Mouse (Mus musculus) stomach, embryonic 14.5 days (tissue): ENCODE data around the gene Klhl6. TPM values are rescaled to one million over a fixed set of nuclear protein-coding genes. Genes with fewer than 3 reads are reported as not detected.

Source experiments
- ATAC-seq: fragments of 200-750 bp; cut with Nextera tagmentation; 2 replicates; pipeline ENCODE4 v1.8.0; 2017; ENCODE audit warnings: low read depth, moderate TSS enrichment; ENCODE audit not compliant: insufficient number of reproducible peaks, insufficient read depth, low FRiP score
- H3K27ac ChIP-seq: fragments of 300-500 bp; sonication (generic); 2 replicates; pipeline ENCODE4 v1.5.1; 2014; ENCODE audit warnings: mild to moderate bottlenecking, low read length, moderate library complexity, mixed read lengths
- H3K27me3 ChIP-seq: fragments of 300-500 bp; sonication (generic); 2 replicates; pipeline ENCODE4 v1.6.1; 2014; ENCODE audit warnings: low read length, control low read depth, mixed read lengths; ENCODE audit not compliant: control insufficient read depth, insufficient read depth
- H3K36me3 ChIP-seq: fragments of 300-500 bp; sonication (generic); 2 replicates; pipeline ENCODE4 v1.6.1; 2014; ENCODE audit warnings: mild to moderate bottlenecking, control low read depth, low read length, moderate library complexity, mixed read lengths; ENCODE audit not compliant: control insufficient read depth, insufficient read depth
- H3K4me1 ChIP-seq: fragments of 300-500 bp; sonication (generic); 2 replicates; pipeline ENCODE4 v1.6.1; 2014; ENCODE audit warnings: low read length, control low read depth, mixed read lengths; ENCODE audit not compliant: control insufficient read depth, insufficient read depth
- H3K4me2 ChIP-seq: fragments of 300-500 bp; sonication (generic); replicated peaks from 2 replicates; pipeline ENCODE4 v1.6.1; 2014; ENCODE audit warnings: low read depth, low read length, control low read depth
- H3K4me3 ChIP-seq: fragments of 300-500 bp; sonication (generic); 2 replicates; pipeline ENCODE4 v1.5.1; 2014; ENCODE audit warnings: low read depth, low read length, control low read depth
- H3K9ac ChIP-seq: fragments of 300-500 bp; sonication (generic); replicated peaks from 2 replicates; pipeline ENCODE4 v1.6.1; 2014; ENCODE audit warnings: low read depth, mild to moderate bottlenecking, control low read depth, low read length, moderate library complexity, mixed read lengths
- H3K9me3 ChIP-seq: fragments of 300-500 bp; sonication (generic); 2 replicates; pipeline ENCODE4 v1.6.1; 2016; ENCODE audit warnings: low read depth, low read length, control low read depth; ENCODE audit not compliant: control insufficient read depth
- WGBS: fragments of 180-500 bp; shearing (Covaris S2); extraction: QIAGEN DNeasy Blood & Tissue Kit; methylation state at CpG from one replicate; pipeline ENCODE4 v1.1.7; 2014; 5-methylcytosine and 5-hydroxymethylcytosine counted together
- polyA plus RNA-seq: library from polyadenylated mRNA; unstranded; fragments of >200 nt; fragmentation: Nextera tagmentation; extraction: Ambion mirVana; gene quantifications from 2 replicates; pipeline ENCODE4 v1.2.1, GENCODE M21; 2014

The Klhl6 gene
- polyA plus RNA-seq, 1 experiment from 2014 or later = 7.7 TPM

- no peaks in the 10 kb centered on the region for H3K27me3 ChIP-seq
- no peaks in the 10 kb centered on the region for H3K36me3 ChIP-seq
- H3K4me3 ChIP-seq = no peak overlapping the region
- WGBS = 68% methylated on average over 5 of the region's 5 CpGs
- no peaks in the 10 kb centered on the region; the same call in 1 of the 2 replicates for H3K9me3 ChIP-seq
- no peak for ATAC-seq
- no peaks in the 10 kb centered on the region for H3K4me1 ChIP-seq
- H3K9ac ChIP-seq = no peak overlapping the region
- H3K27ac ChIP-seq = no peak overlapping the region
- no peak overlapping the region for H3K4me2 ChIP-seq
These were observed 5.6 kb downstream of the Klhl6 start for GRCm38 (mm10) chr16:19977282-19977681.

DNA sequence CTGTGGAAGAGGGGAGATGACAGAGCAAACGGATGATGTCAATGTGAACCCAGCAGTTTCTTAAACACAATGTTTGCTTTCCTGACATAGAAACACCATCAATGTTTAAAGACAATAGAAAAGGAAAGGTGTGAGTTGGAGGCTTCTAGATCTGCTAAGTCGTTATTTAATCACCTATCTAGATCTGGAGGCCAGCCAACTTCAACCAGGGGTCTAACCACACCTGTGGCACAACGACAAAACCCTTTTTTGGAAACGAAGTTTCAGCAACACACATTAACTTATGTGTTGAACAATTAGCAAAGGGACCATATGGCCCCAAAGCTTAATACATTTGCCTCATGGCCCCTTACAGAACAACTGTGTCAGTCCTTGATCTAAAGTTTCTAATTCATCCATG lies 6.0 kb downstream of the Klhl6 start:
- Histone ChIP-seq H3K27me3 (no peaks in the 10 kb centered on the region), H3K4me1 (no peaks in the 10 kb centered on the region), H3K36me3 (no peaks in the 10 kb centered on the region), H3K4me2 (no peak overlapping the region), H3K4me3 (no peak overlapping the region), H3K9ac (no peak overlapping the region), H3K27ac (no peak overlapping the region), H3K9me3 (no peaks in the 10 kb centered on the region; the same call in 1 of the 2 replicates)
- ATAC-seq = no peak
- 61% methylated on average over 4 of the region's 4 CpGs for WGBS

DNA sequence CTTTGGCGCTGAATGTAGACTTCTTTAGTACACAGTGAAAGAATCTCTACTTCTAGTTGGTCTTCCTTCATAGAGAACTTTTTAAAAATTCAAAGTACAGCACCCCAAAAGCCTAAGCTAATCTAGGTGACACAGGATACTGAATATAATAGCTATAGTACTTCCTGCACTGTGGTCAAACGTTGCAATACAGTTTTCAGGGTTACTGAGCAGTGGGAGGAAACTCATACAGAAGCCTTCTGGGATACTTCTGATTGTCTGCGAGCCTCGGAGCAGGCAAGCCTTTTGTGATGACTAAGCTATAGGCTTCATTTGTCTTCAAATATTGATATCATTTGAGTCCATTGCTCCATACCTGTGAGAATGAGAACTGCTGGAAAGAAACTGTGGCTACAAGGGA lies 7.4 kb downstream of the Klhl6 start:
- H3K9me3 ChIP-seq = no peaks in the 10 kb centered on the region; the same call in 1 of the 2 replicates

DNA sequence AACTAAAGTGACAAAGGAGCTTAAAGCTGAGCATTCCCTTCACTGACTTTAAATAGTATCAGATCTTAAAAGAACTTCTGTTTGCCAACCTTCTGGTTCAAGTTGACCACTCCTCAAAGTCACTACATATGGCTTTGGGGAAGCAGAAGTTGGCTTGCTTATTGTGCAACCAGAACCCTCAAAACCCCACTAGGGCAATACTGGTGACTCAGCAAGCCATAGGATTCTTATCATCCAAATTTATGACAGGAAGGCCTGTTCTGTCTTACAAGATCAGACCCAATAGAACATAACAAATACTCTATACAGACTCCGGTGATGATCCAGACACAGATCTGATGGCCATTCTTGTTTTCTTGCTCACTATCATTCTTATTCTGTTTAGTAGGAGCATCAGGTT lies 9.4 kb downstream of the Klhl6 start:
- Histone ChIP-seq H3K36me3 (no peaks in the 10 kb centered on the region), H3K4me1 (no peaks in the 10 kb centered on the region), H3K4me2 (no peak overlapping the region), H3K9ac (no peak overlapping the region), H3K4me3 (no peak overlapping the region), H3K27me3 (no peaks in the 10 kb centered on the region), H3K9me3 (no peaks in the 10 kb centered on the region; the same call in 1 of the 2 replicates), H3K27ac (no peak overlapping the region)
- no peak for ATAC-seq
- 97% methylated on average over 1 of the region's 1 CpGs for WGBS

More for the DNA sequence above, 7.4 kb downstream of the Klhl6 start:
- Histone ChIP-seq H3K36me3 (no peaks in the 10 kb centered on the region), H3K27me3 (no peaks in the 10 kb centered on the region), H3K4me2 (no peak overlapping the region), H3K4me1 (no peaks in the 10 kb centered on the region), H3K27ac (no peak overlapping the region), H3K4me3 (no peak overlapping the region), H3K9ac (no peak overlapping the region)
- no peak for ATAC-seq
- 81% methylated on average over 4 of the region's 4 CpGs for WGBS

- ATAC-seq = no peak
- Histone ChIP-seq H3K9me3 (no peaks in the 10 kb centered on the region; the same call in 1 of the 2 replicates), H3K4me2 (no peak overlapping the region), H3K27me3 (no peaks in the 10 kb centered on the region), H3K27ac (no peak overlapping the region), H3K9ac (no peak overlapping the region), H3K4me3 (no peak overlapping the region), H3K36me3 (no peaks in the 10 kb centered on the region), H3K4me1 (no peaks in the 10 kb centered on the region)
These were observed 10.0 kb downstream of the Klhl6 start for GRCm38 (mm10) chr16:19972736-19973350.

- no peak overlapping the region for H3K4me2 ChIP-seq
- H3K9ac ChIP-seq = no peak overlapping the region
- 91% methylated on average over 5 of the region's 5 CpGs for WGBS
- H3K27me3 ChIP-seq = no peaks in the 10 kb centered on the region
- no peak for ATAC-seq
- no peaks in the 10 kb centered on the region; the same call in 1 of the 2 replicates for H3K9me3 ChIP-seq
- no peaks in the 10 kb centered on the region for H3K36me3 ChIP-seq
- H3K4me1 ChIP-seq = no peaks in the 10 kb centered on the region
- no peak overlapping the region for H3K27ac ChIP-seq
- no peak overlapping the region for H3K4me3 ChIP-seq
These were observed 13.3 kb downstream of the Klhl6 start for GRCm38 (mm10) chr16:19969506-19969905.

DNA sequence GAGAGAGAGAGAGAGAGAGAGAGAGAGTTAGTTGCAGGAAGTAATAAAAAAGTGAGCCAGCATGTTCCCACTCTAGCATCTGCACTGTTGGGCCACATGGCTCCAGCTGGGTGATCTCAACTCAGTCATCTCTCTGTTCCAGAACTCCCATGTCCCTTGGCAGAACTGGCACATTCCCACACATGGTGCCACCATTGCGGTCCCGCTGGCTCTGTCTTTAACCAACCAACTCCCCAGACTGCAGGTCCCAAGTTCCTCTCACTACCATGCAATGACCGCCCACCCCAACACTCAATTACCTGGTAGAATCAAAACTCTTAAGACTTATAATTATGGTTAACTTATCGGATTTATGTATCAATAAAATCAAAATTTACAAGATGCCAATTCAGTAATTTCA lies 14.2 kb downstream of the Klhl6 start:
- no peaks in the 10 kb centered on the region for H3K36me3 ChIP-seq
- no peak overlapping the region for H3K4me3 ChIP-seq
- ATAC-seq = no peak
- H3K4me2 ChIP-seq = no peak overlapping the region
- no peaks in the 10 kb centered on the region; the same call in 1 of the 2 replicates for H3K9me3 ChIP-seq
- no peaks in the 10 kb centered on the region for H3K27me3 ChIP-seq
- H3K4me1 ChIP-seq = no peaks in the 10 kb centered on the region
- no peak overlapping the region for H3K9ac ChIP-seq
- 91% methylated on average over 4 of the region's 4 CpGs for WGBS
- H3K27ac ChIP-seq = no peak overlapping the region

GRCm38 (mm10) chr16:19967897-19968392 lies 14.9 kb downstream of the Klhl6 start:
- no peak overlapping the region for H3K27ac ChIP-seq
- WGBS = 97% methylated on average over 1 of the region's 1 CpGs
- H3K4me3 ChIP-seq = no peak overlapping the region
- no peaks in the 10 kb centered on the region for H3K4me1 ChIP-seq
- H3K36me3 ChIP-seq = no peaks in the 10 kb centered on the region
- no peak overlapping the region for H3K4me2 ChIP-seq
- no peaks in the 10 kb centered on the region for H3K27me3 ChIP-seq
- no peaks in the 10 kb centered on the region; the same call in 1 of the 2 replicates for H3K9me3 ChIP-seq
- H3K9ac ChIP-seq = no peak overlapping the region
- ATAC-seq = no peak

- no peaks in the 10 kb centered on the region for H3K27me3 ChIP-seq
- H3K36me3 ChIP-seq = no peaks in the 10 kb centered on the region
- H3K9ac ChIP-seq = no peak overlapping the region
- no peak for ATAC-seq
- H3K4me1 ChIP-seq = no peaks in the 10 kb centered on the region
- no peak overlapping the region for H3K4me2 ChIP-seq
- H3K27ac ChIP-seq = no peak overlapping the region
- no peaks in the 10 kb centered on the region for H3K9me3 ChIP-seq
- no peak overlapping the region for H3K4me3 ChIP-seq
These were observed 15.9 kb downstream of the Klhl6 start for GRCm38 (mm10) chr16:19966976-19967375.
